Mouse (Mus musculus): Measurements from ENCODE around the gene Olfr655. TPM values are rescaled to one million over a fixed set of nuclear protein-coding genes. Genes with fewer than 3 reads are reported as not detected.
A peak's percentile ranks its signal among the peaks of the same experiment; 100 is the strongest.

Olfr655 gene
- total RNA-seq (2014; fragmentation: Nextera tagmentation) = not detected in 2 replicates
- 0.17 TPM in 1 of 2 replicates, not detected in the other for total RNA-seq (2017)

DNA sequence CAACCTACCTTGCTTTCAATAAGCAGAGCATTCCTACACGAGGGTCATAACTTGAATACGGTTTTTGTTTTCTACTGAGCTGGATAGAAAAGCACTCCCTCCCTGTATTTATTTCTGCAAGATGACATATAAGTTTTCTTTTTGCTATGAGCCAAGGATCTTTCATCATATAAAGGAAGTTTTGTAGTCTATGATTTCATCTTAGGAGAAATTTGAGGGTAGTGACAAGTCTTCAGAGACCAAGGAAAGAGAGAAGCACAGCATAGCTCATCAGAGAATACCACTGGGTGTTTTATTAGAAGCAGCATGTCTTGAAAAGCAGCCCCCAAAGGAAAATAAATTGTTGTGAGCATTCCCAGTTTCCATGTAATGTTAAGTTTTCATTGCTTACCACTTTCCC lies at the start of gene Olfr655:
Olfr655 (minus strand) TSS at position 101 of the 400 bp plus-strand sequence.
- no peak for ATAC-seq (replicated peaks; ENCODE audit: poor library complexity, severe bottlenecking)

DNA sequence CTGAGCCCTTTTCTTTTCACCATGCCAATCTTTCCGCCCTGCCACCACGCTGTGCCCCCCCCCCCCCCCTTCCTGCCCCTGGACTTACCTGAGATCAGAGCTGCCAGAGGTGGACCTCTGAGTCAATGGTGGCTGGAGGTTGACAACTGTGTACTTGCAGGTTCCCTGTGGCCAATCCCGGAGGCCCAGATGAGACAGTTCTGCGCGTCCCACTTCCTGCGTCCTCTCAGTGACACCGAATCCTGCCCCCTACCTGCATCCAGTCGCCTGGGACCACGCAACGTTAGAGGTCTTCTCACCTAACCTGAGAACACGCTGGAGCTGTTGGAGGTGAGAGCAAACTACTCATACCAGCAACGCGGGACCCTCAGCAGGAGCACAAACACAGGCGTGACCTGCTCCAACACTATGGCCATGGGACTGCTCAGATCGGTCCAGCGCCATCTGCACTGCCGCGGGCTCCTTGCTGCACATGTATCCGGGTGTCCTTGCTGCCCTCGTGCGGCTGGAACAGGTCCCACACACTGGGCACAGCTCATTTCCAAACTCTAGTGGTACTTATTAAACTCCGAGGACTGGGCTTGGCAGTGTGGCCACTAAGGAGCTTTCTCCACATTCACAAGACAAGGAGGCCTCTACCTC lies 45.4 kb upstream of the Olfr655 start, which contains the start of gene Olfr658:
Olfr658 (minus strand) TSS at position 465 of the 642 bp plus-strand sequence.
- peak; percentile 100 for ATAC-seq (replicated peaks; ENCODE audit: poor library complexity, severe bottlenecking)

DNA sequence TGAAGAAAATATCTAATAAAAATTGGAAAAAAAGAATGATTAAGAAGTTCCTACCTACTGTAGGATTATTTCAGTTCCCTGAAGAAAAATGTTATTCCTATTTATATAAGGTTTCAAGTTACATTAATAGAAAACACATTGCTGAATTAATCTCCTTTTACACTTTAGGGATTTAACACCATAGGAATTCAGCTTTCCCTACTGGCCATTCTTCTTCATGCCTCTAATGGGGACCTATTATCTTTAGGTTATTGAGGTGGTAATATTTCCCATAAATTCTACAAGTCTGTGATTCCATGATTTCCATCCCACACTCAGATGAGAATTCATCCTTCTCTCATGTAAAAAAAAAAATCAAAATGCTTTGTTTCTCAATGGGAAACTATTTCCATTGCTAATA lies 22.9 kb upstream of the Olfr655 start, which contains the start of gene Olfr657:
Olfr657 (plus strand) TSS at position 301 of the 400 bp plus-strand sequence.
- no peak for ATAC-seq (replicated peaks; ENCODE audit: poor library complexity, severe bottlenecking)

DNA sequence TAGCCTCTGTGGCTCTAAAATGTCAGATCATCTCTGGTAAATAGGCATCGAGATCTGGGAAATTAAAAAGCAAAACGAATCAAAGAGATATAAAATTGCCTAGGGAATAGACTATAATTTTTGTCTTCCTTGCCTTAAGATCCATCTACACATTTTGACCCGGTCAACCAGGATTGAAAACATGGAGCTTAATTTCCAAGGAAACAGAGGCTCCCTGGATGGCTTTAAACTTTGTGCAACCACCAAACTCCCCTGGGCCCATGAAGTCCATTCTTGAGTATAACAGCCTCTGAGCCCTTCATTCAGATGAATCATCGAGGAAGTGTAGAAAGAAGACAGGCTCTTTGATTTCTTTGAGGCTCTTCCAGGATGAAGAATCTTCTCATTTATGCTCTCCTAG lies 12.1 kb upstream of the Olfr655 start, which contains the start of gene Olfr656:
Olfr656 (plus strand) TSS at position 301 of the 400 bp plus-strand sequence.
- ATAC-seq (replicated peaks; ENCODE audit: poor library complexity, severe bottlenecking) = no peak

DNA sequence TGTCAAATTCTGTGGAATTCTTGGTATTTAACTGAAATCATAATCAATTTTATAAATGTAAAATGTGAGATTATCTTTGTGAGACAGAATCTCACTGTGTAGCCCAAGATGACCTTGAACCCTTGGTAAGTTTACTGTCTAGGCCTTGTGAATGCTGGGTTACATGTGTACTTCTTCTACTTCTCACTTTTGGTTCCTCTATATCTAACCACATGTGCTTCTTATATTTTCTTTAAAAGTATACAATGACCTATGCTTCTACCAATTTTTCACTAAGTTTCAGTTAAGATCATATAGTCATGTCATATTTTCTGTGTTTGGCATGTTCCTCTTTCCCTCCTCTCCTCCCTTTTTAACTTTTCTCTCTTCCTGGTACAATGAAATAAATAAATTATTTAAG lies 3.1 kb upstream of the Olfr655 start:
- ATAC-seq (replicated peaks; ENCODE audit: poor library complexity, severe bottlenecking) = peak; percentile 89

DNA sequence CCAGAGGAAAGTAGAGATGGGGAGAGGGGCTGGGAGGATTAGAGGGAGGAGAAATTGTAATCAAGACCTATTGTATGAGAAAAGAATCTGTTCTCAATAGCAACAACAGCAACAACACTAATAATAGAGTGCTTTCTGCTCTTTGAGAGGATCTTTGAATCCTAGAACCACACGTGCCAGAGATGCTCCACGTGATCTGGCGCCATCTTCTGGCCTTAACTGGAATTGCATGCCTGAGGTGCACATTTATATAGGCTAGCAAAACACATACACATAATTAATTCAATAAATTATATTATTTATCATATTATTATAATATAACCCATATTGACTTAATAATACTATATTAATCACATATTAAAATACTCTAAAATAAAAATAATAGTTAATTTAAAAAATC lies 1.6 kb upstream of the Olfr655 start:
- ATAC-seq (replicated peaks; ENCODE audit: poor library complexity, severe bottlenecking) = peak; percentile 91

DNA sequence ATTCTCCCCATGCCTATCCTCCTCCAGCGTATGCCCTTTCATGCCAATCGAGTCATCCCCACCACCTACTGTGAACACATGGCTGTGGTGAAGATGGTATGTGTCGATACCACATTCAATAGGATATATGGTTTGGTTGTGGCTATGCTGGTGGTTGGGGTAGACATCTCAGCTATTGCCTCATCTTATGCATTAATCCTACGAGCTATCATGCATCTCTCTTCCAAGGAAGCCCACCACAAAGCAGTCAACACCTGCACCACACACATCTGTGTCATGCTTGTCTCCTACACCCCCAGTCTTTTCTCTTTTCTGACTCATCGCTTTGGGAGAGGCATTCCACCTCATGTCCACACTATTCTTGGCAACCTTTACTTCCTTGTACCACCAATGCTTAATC lies 13.3 kb downstream of the Olfr655 start:
- no peak for ATAC-seq (replicated peaks; ENCODE audit: poor library complexity, severe bottlenecking)

DNA sequence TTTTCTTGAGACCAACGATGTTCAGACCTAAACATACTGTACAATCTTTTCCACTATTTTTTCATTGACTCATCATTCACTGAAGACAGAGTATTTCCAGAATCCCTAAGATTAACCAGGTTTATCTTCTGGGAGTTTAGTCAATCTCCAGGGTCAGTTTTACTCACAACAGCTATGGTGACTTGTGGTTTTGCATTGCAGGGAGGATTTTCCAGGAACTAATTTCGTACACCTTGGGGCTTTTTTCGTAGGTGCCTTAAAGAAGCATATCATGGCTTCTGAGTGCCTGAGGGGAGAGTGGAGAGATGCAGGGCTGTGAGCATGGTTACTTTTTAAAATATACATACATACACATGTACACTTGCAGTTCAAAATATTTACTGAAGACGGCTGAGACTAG lies 14.9 kb downstream of the Olfr655 start, which contains the start of gene Olfr654:
Olfr654 (plus strand) TSS at position 301 of the 400 bp plus-strand sequence.
- ATAC-seq (replicated peaks; ENCODE audit: poor library complexity, severe bottlenecking) = no peak

DNA sequence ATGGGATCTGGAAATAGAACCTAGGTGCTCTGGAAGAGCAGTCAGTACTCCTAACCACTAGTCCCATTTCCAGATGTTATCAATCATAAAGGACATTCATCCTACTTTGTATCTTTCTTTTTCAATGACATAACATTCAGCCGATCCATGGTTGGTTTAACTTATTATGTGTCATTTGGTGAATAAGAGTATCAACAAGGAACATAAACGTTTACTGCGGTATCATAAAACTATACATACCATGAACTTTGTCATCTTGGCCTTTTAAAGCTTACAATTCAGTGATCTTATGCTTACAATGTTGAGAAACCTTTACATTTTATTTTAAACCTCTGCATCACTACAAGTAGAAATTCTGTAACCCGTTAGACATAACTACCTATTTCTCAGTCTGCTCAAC lies 20.1 kb downstream of the Olfr655 start:
- no peak for ATAC-seq (replicated peaks; ENCODE audit: poor library complexity, severe bottlenecking)

DNA sequence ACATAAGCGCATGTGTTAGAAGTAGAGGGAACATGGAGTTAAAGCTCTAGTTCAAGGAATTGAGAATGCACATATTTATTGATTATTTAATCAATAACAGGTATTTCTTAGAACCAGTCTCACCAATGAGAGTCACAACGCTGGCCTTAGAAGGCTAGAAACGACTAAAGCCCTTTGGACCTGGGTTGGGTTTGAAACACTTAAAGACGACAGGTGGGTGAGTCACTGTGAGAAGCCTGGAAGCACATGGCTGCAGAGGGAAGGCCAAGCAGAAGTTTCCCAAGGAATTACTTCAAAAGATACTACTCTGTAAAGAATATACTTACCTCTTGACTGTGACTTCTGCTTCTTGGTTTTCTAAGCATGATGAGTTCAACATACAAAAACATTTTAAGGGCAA lies 20.7 kb downstream of the Olfr655 start:
- no peak for ATAC-seq (replicated peaks; ENCODE audit: poor library complexity, severe bottlenecking)

DNA sequence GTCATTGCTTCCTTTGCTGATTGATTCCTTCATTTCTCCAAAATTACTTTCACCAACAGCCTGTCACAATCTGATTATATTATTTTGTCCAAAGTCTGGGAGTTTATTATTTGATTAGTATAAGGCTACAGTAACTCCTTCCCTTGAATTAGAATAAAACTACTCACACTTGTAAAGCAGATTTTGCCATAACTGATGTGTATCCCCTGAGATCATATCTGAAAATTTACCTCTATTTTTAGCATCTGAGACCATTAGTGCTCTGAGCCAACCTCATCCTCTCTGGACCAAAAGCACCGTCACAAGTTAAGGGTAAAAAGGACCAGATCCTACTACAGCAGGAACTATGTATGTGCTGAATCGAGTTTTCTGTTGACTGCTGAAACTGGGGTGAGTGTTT lies 24.6 kb downstream of the Olfr655 start, which contains the start of gene Olfr653:
Olfr653 (plus strand) TSS at position 301 of the 400 bp plus-strand sequence.
- no peak for ATAC-seq (replicated peaks; ENCODE audit: poor library complexity, severe bottlenecking)

DNA sequence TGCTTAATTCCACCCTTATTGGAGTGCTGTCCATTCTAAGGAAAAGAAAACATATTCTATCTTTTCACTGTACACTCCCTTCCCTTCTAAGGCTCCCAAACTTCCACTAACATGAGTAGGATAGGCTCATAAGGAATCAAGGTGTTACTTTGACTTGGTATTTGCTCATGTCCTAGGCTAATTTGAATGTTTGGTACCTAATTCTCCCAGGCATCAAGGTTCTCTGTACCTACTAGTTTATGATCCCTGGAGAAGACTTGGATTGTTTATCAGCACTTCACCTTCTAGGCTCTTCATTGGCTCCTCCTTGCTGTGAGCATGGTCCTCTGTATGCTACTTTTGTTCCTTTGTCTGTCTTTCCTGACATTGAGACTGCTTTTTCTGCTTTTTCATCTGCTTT lies 41.0 kb downstream of the Olfr655 start, which contains the start of gene Olfr652:
Olfr652 (plus strand) TSS at position 301 of the 400 bp plus-strand sequence.
- no peak for ATAC-seq (replicated peaks; ENCODE audit: poor library complexity, severe bottlenecking)

DNA sequence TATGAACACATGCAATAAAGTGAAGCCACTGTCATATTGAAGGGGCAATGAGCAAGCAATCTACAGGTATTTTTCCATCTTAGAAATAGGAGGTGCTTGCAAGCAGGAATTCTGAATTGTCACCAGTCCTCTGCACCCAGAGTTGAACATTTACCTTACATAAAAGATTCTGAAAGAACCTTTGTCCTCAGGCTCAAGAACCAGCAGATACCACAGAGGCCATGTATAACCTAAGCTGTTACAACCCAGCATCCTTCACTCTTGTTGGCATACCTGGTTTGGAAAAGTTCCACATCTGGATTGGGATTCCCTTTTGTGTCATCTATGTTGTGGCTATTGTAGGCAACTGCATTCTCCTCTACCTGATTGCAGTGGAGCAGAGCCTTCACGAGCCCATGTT lies 48.9 kb downstream of the Olfr655 start:
- no peak for ATAC-seq (replicated peaks; ENCODE audit: poor library complexity, severe bottlenecking)

DNA sequence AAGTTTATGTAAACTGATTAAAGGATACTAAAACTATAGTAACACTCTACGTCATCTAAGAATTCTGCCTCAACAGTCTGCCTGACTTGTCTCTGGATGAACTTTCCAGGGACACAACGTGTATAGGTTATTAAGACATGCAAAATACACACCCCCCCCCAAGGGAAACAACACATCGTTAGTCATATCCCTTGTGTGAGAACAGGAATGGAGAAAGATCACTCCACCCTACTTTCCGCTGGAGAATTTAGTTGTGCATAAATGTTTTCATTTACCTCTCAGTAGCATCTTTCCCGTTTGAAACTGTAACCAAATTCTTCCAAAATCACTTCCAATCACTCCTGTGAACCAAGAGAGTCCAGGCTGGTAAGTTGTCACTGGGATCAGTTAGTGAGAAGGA lies 51.7 kb downstream of the Olfr655 start, which contains the start of gene Olfr651:
Olfr651 (plus strand) TSS at position 301 of the 400 bp plus-strand sequence.
- no peak for ATAC-seq (replicated peaks; ENCODE audit: poor library complexity, severe bottlenecking)

Other genes with a start within 250 kb of the Olfr655 start
- gene Trim12c, start 248.4 kb downstream of the Olfr655 start, total RNA-seq (2014; fragmentation: Nextera tagmentation) = 15.1 and 19.1 TPM in 2 replicates
- gene Trim12c, start 248.4 kb downstream of the Olfr655 start, total RNA-seq (2017) = 30.2 and 30.8 TPM in 2 replicates
- 0.15 TPM in 1 of 2 replicates, not detected in the other for gene Trim30b, start 231.9 kb downstream of the Olfr655 start, total RNA-seq (2014; fragmentation: Nextera tagmentation)
- gene Trim30b, start 231.9 kb downstream of the Olfr655 start, total RNA-seq (2017) = 0.77 and 1.5 TPM in 2 replicates
- 2.4 TPM in 1 of 2 replicates, not detected in the other for gene Trim30c, start 200.9 kb downstream of the Olfr655 start, total RNA-seq (2014; fragmentation: Nextera tagmentation)
- gene Trim30c, start 200.9 kb downstream of the Olfr655 start, total RNA-seq (2017) = 0.69 TPM in 1 of 2 replicates, not detected in the other
- gene Trim30a, start 136.6 kb downstream of the Olfr655 start, total RNA-seq (2014; fragmentation: Nextera tagmentation) = 42.3 and 46.7 TPM in 2 replicates
- gene Trim30a, start 136.6 kb downstream of the Olfr655 start, total RNA-seq (2017) = 29.0 and 37.9 TPM in 2 replicates
- 7.4 and 10.6 TPM in 2 replicates for gene Trim30d, start 93.9 kb downstream of the Olfr655 start, total RNA-seq (2014; fragmentation: Nextera tagmentation)
- 6.2 and 13.4 TPM in 2 replicates for gene Trim30d, start 93.9 kb downstream of the Olfr655 start, total RNA-seq (2017)
- gene Olfr651, start 51.6 kb downstream of the Olfr655 start, total RNA-seq (2014; fragmentation: Nextera tagmentation) = not detected in 2 replicates
- gene Olfr651, start 51.6 kb downstream of the Olfr655 start, total RNA-seq (2017) = not detected in 2 replicates
- not detected in 2 replicates for gene Olfr652, start 40.9 kb downstream of the Olfr655 start, total RNA-seq (2014; fragmentation: Nextera tagmentation)
- gene Olfr652, start 40.9 kb downstream of the Olfr655 start, total RNA-seq (2017) = not detected in 2 replicates
- gene Olfr653, start 24.5 kb downstream of the Olfr655 start, total RNA-seq (2014; fragmentation: Nextera tagmentation) = not detected in 2 replicates
- gene Olfr653, start 24.5 kb downstream of the Olfr655 start, total RNA-seq (2017) = not detected in 2 replicates
- gene Olfr654, start 14.8 kb downstream of the Olfr655 start, total RNA-seq (2014; fragmentation: Nextera tagmentation) = not detected in 2 replicates
- not detected in 2 replicates for gene Olfr654, start 14.8 kb downstream of the Olfr655 start, total RNA-seq (2017)
- not detected in 2 replicates for gene Olfr656, start 12.2 kb upstream of the Olfr655 start, total RNA-seq (2014; fragmentation: Nextera tagmentation)
- not detected in 2 replicates for gene Olfr656, start 12.2 kb upstream of the Olfr655 start, total RNA-seq (2017)
- not detected in 2 replicates for gene Olfr657, start 23.0 kb upstream of the Olfr655 start, total RNA-seq (2014; fragmentation: Nextera tagmentation)
- not detected in 2 replicates for gene Olfr657, start 23.0 kb upstream of the Olfr655 start, total RNA-seq (2017)
- gene Olfr658, start 45.5 kb upstream of the Olfr655 start, total RNA-seq (2014; fragmentation: Nextera tagmentation) = 0.13 TPM in 1 of 2 replicates, not detected in the other
- gene Olfr658, start 45.5 kb upstream of the Olfr655 start, total RNA-seq (2017) = 0.17 and 0.36 TPM in 2 replicates
- not detected in 2 replicates for gene Olfr659, start 65.0 kb upstream of the Olfr655 start, total RNA-seq (2014; fragmentation: Nextera tagmentation)
- gene Olfr659, start 65.0 kb upstream of the Olfr655 start, total RNA-seq (2017) = not detected in 2 replicates
- gene Olfr661, start 84.7 kb upstream of the Olfr655 start, total RNA-seq (2014; fragmentation: Nextera tagmentation) = not detected in 2 replicates
- not detected in 2 replicates for gene Olfr661, start 84.7 kb upstream of the Olfr655 start, total RNA-seq (2017)
- not detected in 2 replicates for gene Usp17le, start 175.7 kb upstream of the Olfr655 start, total RNA-seq (2014; fragmentation: Nextera tagmentation)
- not detected in 2 replicates for gene Usp17le, start 175.7 kb upstream of the Olfr655 start, total RNA-seq (2017)
- not detected in 2 replicates for gene Usp17lb, start 240.8 kb upstream of the Olfr655 start, total RNA-seq (2014; fragmentation: Nextera tagmentation)
- gene Usp17lb, start 240.8 kb upstream of the Olfr655 start, total RNA-seq (2017) = not detected in 2 replicates

All from granulocyte monocyte progenitor cell, adult 5-6 weeks (primary cell).